Mouse (Mus musculus) lung, postnatal 14 days (tissue): ENCODE measurements at regions not wholly inside any gene's neighbourhood (a gene's known extent, or its start where the extent isn't known, plus 50 kb on each side); places are given as distances from the start of the nearest gene placed in this dataset.

Experiments used
- DNase-seq: peaks from one replicate; pipeline ENCODE4 v3.0.0; 2021

DNA sequence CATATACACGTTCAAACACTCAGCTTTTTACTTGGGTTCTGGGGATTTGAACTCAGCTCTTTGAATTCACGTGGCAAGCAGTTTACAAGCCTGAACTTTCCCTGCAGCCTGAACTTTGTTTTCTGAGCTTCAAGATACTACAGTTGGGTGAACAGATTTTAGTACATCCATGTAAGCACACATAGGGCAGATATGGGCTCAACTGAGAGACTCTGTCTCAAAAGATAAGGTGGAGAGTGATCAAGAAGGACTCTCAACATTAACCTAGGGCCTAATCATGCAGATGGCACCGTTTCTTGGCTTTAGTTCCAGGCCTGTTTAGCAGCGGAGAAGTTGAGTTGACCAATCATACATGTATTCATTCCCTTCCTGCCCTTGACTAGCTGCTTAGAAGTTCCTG is 1403.7 kb upstream of the A1bg start:
- no peak for DNase-seq

DNA sequence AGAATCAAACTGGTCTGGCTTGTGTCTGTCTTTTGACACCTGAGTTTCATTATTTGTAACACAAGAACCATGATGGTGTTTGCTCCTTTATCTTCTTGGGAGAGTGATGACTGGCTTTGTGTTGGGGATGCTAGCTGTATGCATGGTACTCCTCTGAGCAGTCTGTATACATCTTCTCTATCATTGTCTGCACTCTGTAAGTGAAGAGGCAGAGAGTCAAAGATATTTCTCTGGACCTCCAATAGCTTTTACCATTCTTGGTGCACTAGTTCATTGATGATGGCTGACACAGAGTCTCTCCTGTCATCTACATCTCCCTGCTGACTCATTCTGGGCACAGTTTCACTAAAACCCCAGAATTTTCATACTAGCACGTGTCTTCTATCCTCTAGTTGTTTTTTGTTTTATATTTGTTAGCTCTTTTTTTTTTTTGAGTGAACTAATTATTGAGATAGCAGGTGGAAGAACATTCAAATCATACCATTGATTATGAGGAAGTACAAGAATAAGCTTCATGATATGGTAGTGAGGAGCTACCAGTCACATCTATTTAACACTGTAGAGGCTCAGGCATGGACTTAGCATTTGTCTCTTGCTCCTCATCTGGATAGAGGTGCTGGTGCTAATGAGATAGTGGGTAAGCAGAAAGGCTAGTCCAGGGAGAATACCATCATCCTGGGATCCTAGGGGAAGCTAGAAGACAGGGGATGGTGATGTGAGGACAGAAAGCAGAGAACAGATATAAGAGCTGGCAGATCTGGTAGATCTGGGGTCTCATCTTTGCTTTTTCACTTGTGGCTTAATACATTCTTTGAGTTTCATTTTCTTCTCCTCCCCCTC is 1402.9 kb upstream of the A1bg start:
- DNase-seq, result no peak

GRCm38 (mm10) chr15:62320966-62321365 is 1398.2 kb upstream of the A1bg start:
- no peak for DNase-seq

GRCm38 (mm10) chr15:62314449-62314848 is 1391.6 kb upstream of the A1bg start:
- no peak for DNase-seq

DNA sequence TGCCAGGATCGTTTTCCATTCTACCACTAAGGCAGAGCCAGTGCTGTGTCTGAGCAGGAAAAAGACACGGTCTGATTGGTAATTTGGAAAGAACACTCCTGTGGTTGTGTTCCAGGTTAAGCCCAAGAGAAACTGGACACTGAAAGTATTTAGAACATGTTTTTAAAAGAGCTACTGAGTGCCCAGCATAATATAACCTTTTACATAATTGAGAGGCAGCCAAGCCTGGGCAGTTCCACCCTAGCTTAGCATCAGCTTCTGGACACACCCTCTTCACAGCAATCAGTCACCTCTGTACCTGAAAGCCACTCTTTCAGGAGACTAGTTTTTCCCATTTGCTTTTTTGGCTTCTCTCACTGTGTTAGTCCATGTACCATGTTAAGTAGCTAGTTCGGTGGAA is 1379.4 kb upstream of the A1bg start:
- DNase-seq, result no peak

DNA sequence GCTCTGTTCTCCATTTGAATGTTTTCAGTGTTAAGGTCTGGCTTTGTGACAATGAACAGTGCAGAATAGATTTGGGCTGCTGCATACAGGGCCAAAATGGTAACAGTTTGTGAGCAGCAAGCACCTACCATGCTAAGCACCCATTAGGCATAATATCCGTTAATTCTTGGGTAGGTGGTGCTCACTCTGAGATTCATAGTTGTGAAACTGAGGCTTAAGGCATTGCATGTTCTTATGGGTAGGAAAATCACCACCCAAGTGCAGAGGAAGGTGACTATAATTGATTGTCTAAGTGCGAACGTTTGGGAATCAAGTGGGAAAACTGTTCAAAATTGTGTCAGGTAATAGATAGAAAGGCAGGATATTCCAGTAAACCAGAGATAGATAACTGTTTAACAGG is 1378.8 kb upstream of the A1bg start:
- DNase-seq, result no peak

- no peak for DNase-seq
Measured at GRCm38 (mm10) chr15:62297138-62297537, 1374.3 kb upstream of the A1bg start.

- DNase-seq, result peak; percentile 40
Measured at GRCm38 (mm10) chr15:62295233-62295927, 1372.6 kb upstream of the A1bg start.

- DNase-seq, result peak; percentile 43
Measured at GRCm38 (mm10) chr15:62294786-62295185, 1372.0 kb upstream of the A1bg start.

- DNase-seq, result no peak
Measured at GRCm38 (mm10) chr15:62292876-62293275, 1370.1 kb upstream of the A1bg start.

GRCm38 (mm10) chr15:62290687-62291086 is 1367.9 kb upstream of the A1bg start:
- no peak for DNase-seq

DNA sequence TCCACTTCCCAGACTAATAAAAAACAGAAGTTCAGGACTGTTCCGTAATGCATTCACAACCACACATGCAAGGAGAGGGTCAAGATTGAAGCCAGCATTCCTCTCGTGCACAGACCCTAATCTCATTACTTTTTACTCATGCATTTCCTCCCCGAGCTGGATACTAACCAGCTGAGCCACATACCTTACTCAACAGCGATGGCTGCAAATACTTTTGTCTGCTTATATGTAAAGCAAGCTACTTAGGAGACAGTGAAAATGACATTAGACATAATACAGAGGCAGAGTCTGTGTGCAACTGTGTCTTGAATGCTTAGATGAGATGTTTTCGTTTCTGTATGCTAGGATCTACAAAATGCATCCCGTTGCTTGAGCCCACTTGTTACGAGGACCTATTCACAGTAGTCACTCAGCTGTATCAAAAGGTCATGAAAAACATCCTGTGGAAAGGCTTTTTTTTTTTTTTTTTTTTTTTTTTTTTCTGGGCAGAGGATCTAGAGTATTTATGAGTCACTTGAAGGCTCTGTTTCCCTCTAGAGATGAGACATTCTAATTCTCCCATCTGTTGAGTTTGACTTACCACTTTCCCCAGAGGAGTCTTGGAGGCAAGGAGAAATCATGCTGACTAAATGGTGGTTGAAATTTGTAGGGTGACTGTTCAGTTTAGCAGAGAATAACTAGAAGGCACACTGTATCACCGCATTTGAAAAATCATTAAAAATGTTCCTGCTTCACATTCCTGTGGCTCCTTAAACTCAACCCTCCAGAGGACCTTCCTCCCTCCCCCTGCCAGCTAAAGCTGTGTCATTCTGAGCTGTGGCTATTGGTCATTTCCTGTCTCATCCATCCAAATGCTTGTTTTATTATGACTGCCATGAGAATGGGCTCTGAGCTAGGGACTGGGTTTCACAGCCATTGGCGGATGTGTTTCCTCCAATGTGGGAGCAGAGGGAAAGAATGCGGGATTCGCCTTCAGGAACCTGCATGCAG is 1364.1 kb upstream of the A1bg start:
- no peak for DNase-seq

DNA sequence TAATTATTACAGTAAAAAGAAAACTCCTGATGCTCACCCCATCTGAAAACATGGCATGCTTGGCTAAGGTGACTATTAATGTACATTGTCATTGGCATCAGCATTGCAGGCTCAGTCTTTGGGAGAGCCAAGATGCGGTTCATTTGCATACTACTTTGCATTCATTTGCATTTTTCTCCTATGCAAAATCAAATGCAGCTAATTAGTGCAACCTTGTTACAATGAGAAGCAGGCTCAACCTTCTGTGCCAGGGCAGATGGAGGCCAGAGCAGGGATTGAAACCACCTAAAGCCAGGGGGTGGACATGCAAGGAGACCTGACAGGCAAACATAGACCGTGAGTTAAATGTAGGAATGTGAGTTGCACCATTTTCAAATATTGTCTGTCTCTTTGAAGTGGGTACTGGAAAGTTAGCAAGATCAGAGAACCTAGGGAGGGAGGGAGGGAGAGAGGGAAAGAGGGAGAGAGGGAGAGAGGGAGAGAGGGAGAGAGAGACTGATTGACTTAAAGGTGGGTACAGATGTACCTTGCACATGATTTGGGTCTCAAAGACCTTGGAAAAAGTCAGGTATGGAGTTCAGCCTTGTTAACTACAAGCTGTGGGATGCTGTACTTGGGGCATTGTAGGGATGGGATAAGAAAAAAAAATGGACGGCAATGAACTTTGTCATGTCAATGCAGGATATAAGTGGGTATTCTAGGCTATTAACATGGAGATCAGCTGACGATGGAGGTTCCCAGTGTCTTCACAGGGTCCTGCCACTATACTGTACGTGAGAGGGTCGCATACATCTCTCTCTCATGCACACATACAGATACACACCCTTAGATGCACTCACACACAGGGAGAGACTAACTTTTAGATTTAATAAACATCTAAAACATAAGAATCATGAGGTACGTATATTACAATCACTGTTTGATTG is 1362.1 kb upstream of the A1bg start:
- no peak for DNase-seq

DNA sequence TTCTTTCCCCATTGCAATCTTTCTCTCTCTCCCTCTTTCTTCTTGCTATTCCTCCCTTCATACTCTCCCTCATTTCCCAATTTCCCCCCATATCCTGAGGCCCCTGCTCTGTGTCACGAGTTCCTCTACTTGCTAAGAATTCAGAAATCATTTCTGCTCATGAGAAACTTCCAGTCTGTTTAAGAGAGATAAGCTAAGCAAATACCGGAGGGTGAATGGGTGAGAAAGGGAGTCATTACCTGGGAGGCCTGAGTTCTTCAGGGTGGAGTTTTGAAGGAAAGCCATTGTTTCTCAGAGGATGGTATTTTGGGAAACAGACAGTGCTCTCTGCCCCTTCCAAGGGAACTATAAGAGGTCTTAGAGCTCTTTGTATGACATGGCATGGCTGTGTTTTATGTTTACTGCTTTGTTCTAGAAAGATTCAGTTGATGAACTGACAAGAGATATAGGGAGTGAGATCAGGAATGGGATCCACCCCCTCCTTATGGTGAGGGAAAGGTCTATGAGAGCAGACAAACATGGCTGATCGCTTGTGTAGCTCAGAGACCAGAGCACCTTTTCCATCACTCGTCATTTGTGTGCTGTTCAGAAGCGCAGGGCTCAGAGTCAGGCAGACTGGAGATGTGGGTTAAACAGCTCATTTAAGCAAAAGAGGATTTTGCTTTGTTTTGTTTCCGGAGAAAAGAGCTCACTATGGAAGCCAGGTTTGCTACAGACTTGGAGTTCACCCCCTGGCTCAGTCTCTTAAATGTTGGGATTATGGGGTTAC is 1361.0 kb upstream of the A1bg start:
- DNase-seq, result no peak

DNA sequence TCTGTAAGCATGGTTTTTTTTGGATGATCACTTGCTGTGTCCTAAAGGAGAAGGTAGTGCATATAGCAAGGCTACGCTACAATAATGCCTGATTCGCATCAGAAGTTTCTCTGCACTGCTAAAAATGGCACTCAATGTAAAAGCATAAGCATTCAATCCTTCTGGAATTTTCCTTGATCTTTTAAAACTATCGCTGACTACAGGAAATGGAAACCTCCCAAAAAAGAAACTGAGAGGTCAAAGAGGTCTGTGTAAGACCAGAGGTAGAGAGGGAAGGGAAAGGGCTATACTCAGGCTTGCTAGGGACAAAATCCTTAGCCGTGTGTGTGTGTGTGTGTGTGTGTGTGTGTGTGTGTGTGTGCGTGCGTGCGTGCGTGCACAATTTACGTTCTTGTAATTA is 1359.8 kb upstream of the A1bg start:
- DNase-seq, result no peak

GRCm38 (mm10) chr15:62282116-62282515 is 1359.3 kb upstream of the A1bg start:
- DNase-seq, result peak; percentile 14

DNA sequence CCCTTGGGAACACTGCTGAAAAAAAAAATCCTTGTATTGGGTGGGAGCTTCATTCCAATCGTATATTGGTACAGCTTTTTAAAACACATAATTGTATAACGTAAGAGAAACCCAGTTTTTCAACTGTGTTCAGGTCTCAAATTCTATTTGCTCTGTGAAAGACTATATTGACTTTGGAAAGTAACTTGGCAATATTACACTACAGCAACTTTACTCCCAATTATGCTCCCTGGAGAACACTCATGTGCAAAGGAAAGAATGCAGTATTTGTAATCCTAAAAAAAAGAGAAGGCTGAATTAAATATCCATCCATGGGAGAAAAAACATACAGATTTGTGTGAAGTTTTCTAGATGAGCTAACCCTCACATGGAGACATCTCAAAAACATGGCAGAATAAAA is 1356.7 kb upstream of the A1bg start:
- DNase-seq, result no peak

DNA sequence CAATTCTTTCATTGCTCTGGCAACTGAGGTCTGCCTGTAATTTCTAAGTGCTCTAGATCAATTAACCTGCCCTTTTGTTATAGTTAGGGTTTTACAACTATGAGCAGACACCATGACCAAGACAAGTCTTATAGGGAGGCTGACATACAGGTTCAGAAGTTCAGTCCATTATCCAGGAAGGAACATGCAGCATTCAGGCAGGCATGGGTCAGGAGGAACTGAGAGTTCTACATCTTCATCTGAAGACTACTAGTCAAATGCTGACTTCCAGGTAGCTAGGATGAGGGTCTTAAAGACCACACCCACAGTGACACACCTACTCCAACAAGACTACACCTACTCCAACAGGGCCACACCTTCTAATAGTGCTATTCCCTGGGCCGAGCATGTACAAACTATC is 1352.0 kb upstream of the A1bg start:
- DNase-seq, result no peak

DNA sequence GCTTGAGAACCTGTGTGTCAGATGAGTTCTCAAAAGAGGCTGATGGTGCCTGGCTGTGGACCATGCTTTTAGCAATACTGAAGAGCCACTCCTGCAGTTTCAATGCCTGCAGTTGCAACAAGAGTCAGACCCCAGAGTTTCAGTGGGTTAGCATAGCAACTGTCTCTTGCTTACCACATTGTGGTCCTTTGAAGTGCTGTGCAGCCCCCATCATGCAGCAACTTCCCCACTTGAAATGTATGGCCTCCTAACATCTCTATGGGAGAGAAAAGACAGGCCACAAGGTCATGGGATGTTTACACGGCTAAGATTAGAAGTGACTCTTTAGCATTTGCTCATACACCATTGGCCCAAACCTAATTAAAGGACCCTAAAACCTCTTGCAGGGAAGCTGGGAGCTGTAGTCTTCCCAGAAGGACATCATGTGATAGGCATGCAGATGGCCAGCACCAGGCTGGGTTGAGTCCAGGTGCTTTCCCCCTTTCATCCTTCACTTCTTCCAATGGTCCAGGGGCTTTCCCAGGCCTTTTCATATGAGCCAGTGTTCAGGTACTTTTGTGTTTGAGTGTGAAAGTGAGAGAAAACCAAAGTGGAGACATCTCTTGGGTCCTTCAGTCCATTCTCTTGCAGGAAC is 1351.2 kb upstream of the A1bg start:
- no peak for DNase-seq

- DNase-seq, result no peak
Measured at GRCm38 (mm10) chr15:62272755-62273154, 1349.9 kb upstream of the A1bg start.

DNA sequence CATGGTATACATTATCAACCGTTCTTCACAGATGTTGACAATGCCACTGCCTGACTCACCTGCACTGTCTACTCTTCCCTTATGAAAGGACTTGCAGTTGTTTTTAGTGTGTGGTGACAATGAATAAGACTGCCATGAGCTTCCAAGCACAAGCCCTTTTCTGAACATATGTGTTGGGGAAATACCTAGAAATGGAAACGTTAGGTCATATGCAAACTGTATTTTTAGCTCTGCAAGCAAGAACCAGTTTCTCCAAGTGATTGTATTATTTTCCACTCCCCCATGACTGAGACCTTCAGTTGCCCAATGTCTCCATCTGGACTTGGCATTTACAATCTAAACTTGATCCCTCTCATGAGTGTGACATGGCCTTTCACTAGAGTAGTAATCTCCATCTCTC is 1348.6 kb upstream of the A1bg start:
- DNase-seq, result no peak
